Mouse (Mus musculus) cerebellum, adult (tissue): Measurements from ENCODE around the gene Bglap2.

ENCODE experiments used
- ATAC-seq: cut with Nextera tagmentation; 2 replicates; pipeline ENCODE4 v1.9.2; 2017; ENCODE audit warnings: mild to moderate bottlenecking, moderate library complexity, mixed read lengths; ENCODE audit not compliant: insufficient number of reproducible peaks, low FRiP score, low TSS enrichment

Bglap2 gene

GRCm38 (mm10) chr3:88354396-88355165 lies 23.9 kb downstream of the Bglap2 start:
- ATAC-seq = no peak

GRCm38 (mm10) chr3:88352907-88353306 lies 25.6 kb downstream of the Bglap2 start:
- ATAC-seq = no peak

GRCm38 (mm10) chr3:88350732-88351131 lies 27.8 kb downstream of the Bglap2 start:
- no peak for ATAC-seq

- ATAC-seq = no peak
These were observed 39.5 kb downstream of the Bglap2 start for GRCm38 (mm10) chr3:88339006-88339405.

GRCm38 (mm10) chr3:88338316-88338715 lies 40.2 kb downstream of the Bglap2 start:
- no peak for ATAC-seq

GRCm38 (mm10) chr3:88337367-88338020 lies 41.0 kb downstream of the Bglap2 start:
- ATAC-seq = no peak

- ATAC-seq = peak; percentile 93
These were observed 42.2 kb downstream of the Bglap2 start, which contains the start of the genes Tmem79 and Smg5 for GRCm38 (mm10) chr3:88336058-88337013. Gene Tmem79 (minus strand): TSS chr3:88336148. Gene Smg5 (plus strand): TSS chr3:88336260.

GRCm38 (mm10) chr3:88335436-88336053 lies 43.0 kb downstream of the Bglap2 start:
- ATAC-seq = no peak

- no peak for ATAC-seq
These were observed 43.5 kb downstream of the Bglap2 start for GRCm38 (mm10) chr3:88334902-88335435.

GRCm38 (mm10) chr3:88334029-88334658 lies 44.4 kb downstream of the Bglap2 start:
- ATAC-seq = no peak

- ATAC-seq = no peak
These were observed 47.2 kb downstream of the Bglap2 start for GRCm38 (mm10) chr3:88331282-88331681.

GRCm38 (mm10) chr3:88328956-88329355 lies 49.5 kb downstream of the Bglap2 start:
- no peak for ATAC-seq
